Mouse (Mus musculus) adrenal gland, adult 18-20 months (tissue): ENCODE results near the gene Stub1. TPM values are rescaled to one million over a fixed set of nuclear protein-coding genes. Genes with fewer than 3 reads are reported as not detected.
A peak's percentile ranks its signal among the peaks of the same experiment; 100 is the strongest.

ENCODE experiments used
- DNase-seq, 2 experiments: peaks; one replicate each; pipeline ENCODE4 v3.0.0; 2021 to 2022; ENCODE audit warnings: low spot score in 2 of 2
- total RNA-seq, 2 experiments: library from RNA; stranded (reverse); gene quantifications; 1 replicate in 1 of 2; 2 replicates in 1 of 2; pipeline ENCODE4 v1.2.3; 2021

The Stub1 gene
- total RNA-seq, 2 experiments from 2014 or later = 142 to 175 TPM

GRCm38 (mm10) chr17:25869954-25870353, 36.8 kb upstream of the Stub1 start:
- DNase-seq = no peak

GRCm38 (mm10) chr17:25869498-25869897, 36.3 kb upstream of the Stub1 start:
- no peak for DNase-seq

GRCm38 (mm10) chr17:25868601-25869191, 35.5 kb upstream of the Stub1 start, which contains the start of gene Mcrip2:
Gene Mcrip2, minus strand, starts transcription at chr17:25868764.
- peak; percentile 85 for DNase-seq

- DNase-seq = peak; percentile 61 to 75
Measured at GRCm38 (mm10) chr17:25867836-25868600, 34.8 kb upstream of the Stub1 start.

GRCm38 (mm10) chr17:25867509-25867835, 34.3 kb upstream of the Stub1 start:
- DNase-seq = no peak

- no peak for DNase-seq
Measured at GRCm38 (mm10) chr17:25866172-25866571, 33.0 kb upstream of the Stub1 start.

GRCm38 (mm10) chr17:25865288-25865687, 32.1 kb upstream of the Stub1 start:
- DNase-seq = no peak

- no peak for DNase-seq
Measured at GRCm38 (mm10) chr17:25864311-25864710, 31.1 kb upstream of the Stub1 start.

- DNase-seq = no peak
Measured at GRCm38 (mm10) chr17:25863681-25864080, 30.5 kb upstream of the Stub1 start.

- no peak for DNase-seq
Measured at GRCm38 (mm10) chr17:25861704-25862612, 28.8 kb upstream of the Stub1 start.

- peak; percentile 87 for DNase-seq
Measured at GRCm38 (mm10) chr17:25860832-25861703, 27.9 kb upstream of the Stub1 start, which contains the start of gene Wdr90. Gene Wdr90, minus strand, starts transcription at chr17:25861501.

DNA sequence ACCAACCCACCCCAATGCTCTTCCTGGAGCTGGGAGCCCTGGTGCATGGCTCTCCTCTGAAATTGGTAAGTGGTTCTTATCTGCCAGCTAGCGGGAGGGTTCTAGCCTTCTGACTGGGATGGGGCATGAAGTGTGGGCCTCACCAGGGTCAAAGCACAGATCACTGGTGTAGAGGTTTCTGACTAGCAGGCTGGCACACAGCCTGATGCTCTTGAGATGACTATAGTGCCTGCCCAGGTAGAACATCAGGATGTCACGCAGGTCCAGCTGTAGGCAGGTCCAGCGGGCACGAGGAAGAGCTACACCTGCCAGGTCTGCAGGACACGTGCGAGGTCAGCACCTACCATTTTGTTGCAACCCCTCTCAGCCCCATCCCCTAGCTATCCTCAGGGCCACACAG, 27.0 kb upstream of the Stub1 start:
- no peak for DNase-seq

DNA sequence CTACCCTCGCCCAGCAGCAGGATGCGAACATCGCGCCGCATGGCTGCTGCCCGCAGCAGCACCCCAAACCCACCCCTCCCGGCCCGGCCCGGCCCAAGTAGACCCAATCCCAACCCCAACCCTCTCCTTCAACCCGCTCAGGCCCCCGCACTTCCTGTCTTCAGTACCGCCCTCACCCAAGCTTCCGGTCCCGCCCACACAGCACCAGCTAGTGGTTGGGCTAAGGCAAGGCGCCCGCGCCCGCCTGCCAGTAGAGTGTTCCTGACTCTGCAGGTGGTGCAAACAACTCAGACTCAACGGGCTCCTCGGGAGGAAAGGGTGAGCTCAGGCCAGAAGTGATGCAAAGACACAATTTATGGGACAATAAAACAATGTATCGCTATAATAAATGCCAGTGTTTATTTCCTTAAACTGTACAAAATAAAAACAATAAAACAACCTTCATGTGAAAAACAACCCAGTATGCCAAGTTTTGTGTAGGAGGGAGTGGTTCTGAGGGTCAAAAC, 11.2 kb upstream of the Stub1 start, which contains the start of gene Rhot2:
Gene Rhot2, minus strand, starts transcription at position 456 of the 506 bp plus-strand sequence.
- peak; percentile 90 to 91 for DNase-seq

DNA sequence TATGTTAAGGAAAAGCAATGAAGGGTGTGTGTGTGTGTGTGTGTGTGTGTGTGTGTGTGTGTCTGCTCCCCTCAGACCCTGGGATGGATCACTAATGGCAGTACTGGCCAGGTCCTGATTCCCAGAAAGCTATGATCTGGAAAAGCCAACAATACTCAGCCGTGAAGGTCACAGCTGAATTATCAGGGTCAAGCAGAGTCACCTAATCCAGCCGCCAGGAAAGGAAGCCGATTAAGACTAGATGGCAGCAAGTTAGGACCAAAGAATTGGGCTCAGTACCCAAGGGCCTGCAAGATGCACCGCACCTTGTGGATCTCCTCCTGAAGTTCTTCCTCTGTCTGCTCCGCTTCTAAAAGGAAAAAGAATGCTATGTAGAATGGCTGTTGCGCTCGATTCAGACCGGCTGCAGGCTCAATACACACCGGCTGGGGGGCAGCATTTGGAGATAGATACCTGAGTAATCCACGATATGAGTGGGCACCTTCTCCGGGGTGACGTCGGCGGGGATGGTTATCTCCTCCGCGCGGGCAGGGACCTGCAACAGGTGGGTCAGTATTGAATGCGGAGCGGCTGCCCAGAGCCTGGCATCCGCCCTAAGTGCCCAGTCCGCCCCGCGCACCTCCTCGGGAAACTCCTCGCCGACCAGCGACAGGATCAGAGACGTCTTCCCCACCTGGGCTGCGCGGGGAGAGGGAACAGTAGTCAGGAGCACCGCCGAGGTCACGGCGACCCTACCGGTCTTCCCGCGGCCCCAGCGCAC, 10.6 kb upstream of the Stub1 start:
- no peak for DNase-seq

- no peak for DNase-seq
Measured at GRCm38 (mm10) chr17:25843122-25843521, 9.9 kb upstream of the Stub1 start.

DNA sequence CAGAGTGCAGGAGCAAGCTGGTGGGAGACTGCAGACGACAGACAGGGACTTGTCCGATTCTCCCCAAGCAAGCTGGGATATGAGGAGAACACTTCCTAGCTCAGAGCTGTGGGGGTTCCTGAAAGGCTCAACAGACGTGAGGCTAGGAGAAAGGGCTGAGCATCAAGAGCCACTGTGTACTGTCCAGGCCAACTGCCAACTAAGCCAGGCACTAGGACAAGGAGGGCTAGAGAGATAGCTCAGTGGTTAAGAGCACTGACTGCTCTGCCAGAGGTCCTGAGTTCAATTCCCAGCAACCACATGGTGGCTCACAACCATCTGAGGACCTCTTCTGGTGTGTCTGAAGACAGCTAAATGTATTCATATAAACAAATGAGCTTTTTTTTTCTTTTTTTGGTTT, 9.3 kb upstream of the Stub1 start:
- DNase-seq = no peak

GRCm38 (mm10) chr17:25841117-25841880, 8.1 kb upstream of the Stub1 start, which contains the start of gene Gm20683:
Gene Gm20683, minus strand, starts transcription at chr17:25841763.
- no peak for DNase-seq

DNA sequence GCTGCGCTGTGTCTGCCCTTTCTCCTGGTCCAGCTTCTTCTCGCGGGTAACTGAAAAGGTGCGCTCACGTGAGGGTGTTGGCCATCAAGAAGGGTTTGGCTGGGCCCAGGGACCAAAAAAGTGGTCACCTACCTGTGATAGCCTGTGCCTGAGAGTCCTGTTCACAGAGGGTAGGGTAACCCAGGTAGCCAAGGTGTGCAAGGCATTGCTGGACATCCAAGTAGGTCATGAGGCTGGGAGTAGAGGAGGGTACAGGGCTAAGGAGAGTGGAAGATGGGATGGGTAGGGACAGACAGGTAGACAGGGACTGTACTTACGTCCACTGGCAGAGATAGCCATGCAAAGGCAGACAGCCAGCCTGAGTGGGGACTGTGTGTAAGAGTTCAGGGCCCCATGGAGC, 7.3 kb upstream of the Stub1 start:
- no peak for DNase-seq
